Mouse (Mus musculus) CH12.LX (cell line): Measurements from ENCODE around the gene Onecut3. TPM values are rescaled to one million over a fixed set of nuclear protein-coding genes. Genes with fewer than 3 reads are reported as not detected.

ENCODE experiments used
- DNase-seq: peaks from one replicate; pipeline ENCODE4 v3.0.0-alpha.2; 2013; ENCODE audit errors: extremely low read depth
- H3K27ac ChIP-seq: 2 replicates; pipeline ENCODE4 v1.5.1; 2012; ENCODE audit warnings: low read depth, mild to moderate bottlenecking, control low read depth, moderate library complexity; ENCODE audit not compliant: insufficient read depth
- H3K27me3 ChIP-seq: replicated peaks from 2 replicates; pipeline ENCODE3; 2012; ENCODE audit warnings: inconsistent platforms
- H3K36me3 ChIP-seq, 2 experiments: replicated peaks in 1 of 2; 2 replicates each; pipeline versions ENCODE3 to v1.6.1; 2012; ENCODE audit warnings: inconsistent platforms in 1 of 2, low read length in 1 of 2, mild to moderate bottlenecking in 1 of 2, mixed read lengths in 1 of 2, moderate library complexity in 1 of 2; ENCODE audit not compliant: control insufficient read depth in 1 of 2, insufficient read depth in 1 of 2
- H3K4me1 ChIP-seq, 2 experiments: 2 replicates each; pipeline ENCODE4 v1.6.1; 2012; ENCODE audit warnings: inconsistent platforms in 1 of 2, moderate library complexity in 1 of 2; ENCODE audit not compliant: insufficient read depth in 2 of 2, control insufficient read depth in 1 of 2
- H3K4me2 ChIP-seq: 2 replicates; pipeline ENCODE4 v1.6.1; 2012; ENCODE audit warnings: low read depth, mild to moderate bottlenecking, control low read depth; ENCODE audit not compliant: poor library complexity, insufficient read depth, severe bottlenecking
- H3K4me3 ChIP-seq, 3 experiments: fragments of 150-350 bp in 1 of 3; sonication (generic) in 1 of 3; replicated peaks in 1 of 3; 2 replicates each; pipeline versions ENCODE3 to v1.5.1; 2011 to 2012; ENCODE audit warnings: low read depth in 2 of 3, low read length in 2 of 3, mild to moderate bottlenecking in 2 of 3, moderate library complexity in 2 of 3, control low read depth in 1 of 3, improper control_type of control experiment in 1 of 3, inconsistent platforms in 1 of 3, mixed read lengths in 1 of 3; ENCODE audit not compliant: poor library complexity in 1 of 3
- H3K79me2 ChIP-seq: replicated peaks from 2 replicates; pipeline ENCODE4 v1.6.1; 2012; ENCODE audit warnings: mild to moderate bottlenecking, moderate library complexity; ENCODE audit not compliant: control insufficient read depth, poor library complexity, insufficient read depth, severe bottlenecking; ENCODE audit errors: extremely low read depth
- H3K9ac ChIP-seq: 2 replicates; pipeline ENCODE4 v1.6.1; 2012; ENCODE audit warnings: low read depth, mild to moderate bottlenecking, control low read depth, moderate library complexity; ENCODE audit not compliant: insufficient read depth
- H3K9me3 ChIP-seq: replicated peaks from 2 replicates; pipeline ENCODE3; 2012; ENCODE audit warnings: low read length, inconsistent platforms, mixed read lengths
- BHLHE40 ChIP-seq: IDR thresholded peaks from 2 replicates; pipeline ENCODE4 v1.6.1; 2011; ENCODE audit warnings: mild to moderate bottlenecking, low read depth, low read length, improper control_type of control experiment
- CHD1 ChIP-seq: IDR thresholded peaks from 2 replicates; pipeline ENCODE4 v1.6.1; 2012; ENCODE audit warnings: low read depth, low read length, improper control_type of control experiment, inconsistent platforms
- CHD2 ChIP-seq: IDR thresholded peaks from 2 replicates; pipeline ENCODE4 v1.6.1; 2011; ENCODE audit warnings: low read length, improper control_type of control experiment
- CTCF ChIP-seq, 2 experiments: IDR thresholded peaks in 1 of 2; conservative IDR thresholded peaks in 1 of 2; 2 replicates each; pipeline ENCODE4 v1.5.1; 2011 to 2012; ENCODE audit warnings: low read depth in 2 of 2, low read length in 2 of 2, improper control_type of control experiment in 1 of 2, inconsistent platforms in 1 of 2, mild to moderate bottlenecking in 1 of 2, moderate library complexity in 1 of 2
- E2F4 ChIP-seq: IDR thresholded peaks from 2 replicates; pipeline ENCODE4 v1.6.1; 2011; ENCODE audit warnings: low read depth, low read length, improper control_type of control experiment; ENCODE audit not compliant: insufficient replicate concordance
- ELF1 ChIP-seq: IDR thresholded peaks from 2 replicates; pipeline ENCODE4 v1.6.1; 2014; ENCODE audit warnings: low read depth, mild to moderate bottlenecking, inconsistent platforms, low read length, improper control_type of control experiment
- ETS1 ChIP-seq: conservative IDR thresholded peaks from 2 replicates; pipeline ENCODE4 v1.6.1; 2012; ENCODE audit warnings: low read depth, mild to moderate bottlenecking, inconsistent platforms, low read length, improper control_type of control experiment, moderate library complexity
- GABPA ChIP-seq: IDR thresholded peaks from 2 replicates; pipeline ENCODE4 v1.6.1; 2012; ENCODE audit warnings: low read depth, low read length, improper control_type of control experiment, inconsistent platforms; ENCODE audit not compliant: insufficient replicate concordance
- HCFC1 ChIP-seq: IDR thresholded peaks from 2 replicates; pipeline ENCODE4 v1.6.1; 2012; ENCODE audit warnings: low read depth, mild to moderate bottlenecking, inconsistent platforms, low read length, improper control_type of control experiment
- IRF4 ChIP-seq: IDR thresholded peaks from 2 replicates; pipeline ENCODE4 v1.6.1; 2014; ENCODE audit warnings: low read depth, mild to moderate bottlenecking, inconsistent platforms, low read length, improper control_type of control experiment
- JUND ChIP-seq: conservative IDR thresholded peaks from 2 replicates; pipeline ENCODE4 v1.6.1; 2011; ENCODE audit warnings: low read depth, low read length, improper control_type of control experiment
- KAT2A ChIP-seq: IDR thresholded peaks from 2 replicates; pipeline ENCODE4 v1.6.1; 2012; ENCODE audit warnings: low read length, improper control_type of control experiment, inconsistent platforms; ENCODE audit not compliant: insufficient replicate concordance
- MAZ ChIP-seq: IDR thresholded peaks from 2 replicates; pipeline ENCODE4 v1.6.1; 2012; ENCODE audit warnings: low read depth, mild to moderate bottlenecking, inconsistent platforms, low read length, improper control_type of control experiment, moderate library complexity
- MEF2A ChIP-seq: IDR thresholded peaks from 2 replicates; pipeline ENCODE4 v1.6.1; 2014; ENCODE audit warnings: low read depth, mild to moderate bottlenecking, inconsistent platforms, low read length, improper control_type of control experiment, borderline replicate concordance
- MXI1 ChIP-seq: IDR thresholded peaks from 2 replicates; pipeline ENCODE4 v1.6.1; 2011; ENCODE audit warnings: mild to moderate bottlenecking, low read depth, low read length, improper control_type of control experiment
- MYC ChIP-seq: IDR thresholded peaks from 2 replicates; pipeline ENCODE4 v1.6.1; 2011; ENCODE audit warnings: low read depth, mild to moderate bottlenecking, improper control_type of control experiment, low read length
- NELFE ChIP-seq: IDR thresholded peaks from 2 replicates; pipeline ENCODE4 v1.6.1; 2011; ENCODE audit warnings: low read depth, low read length, improper control_type of control experiment
- NRF1 ChIP-seq: IDR thresholded peaks from 2 replicates; pipeline ENCODE4 v1.6.1; 2014; ENCODE audit warnings: low read depth, mild to moderate bottlenecking, inconsistent platforms, low read length, improper control_type of control experiment, moderate library complexity
- PAX5 ChIP-seq: IDR thresholded peaks from 2 replicates; pipeline ENCODE4 v1.6.1; 2012; ENCODE audit warnings: low read length, inconsistent platforms, mixed read lengths
- POLR2A ChIP-seq: IDR thresholded peaks from 2 replicates; pipeline ENCODE4 v1.6.1; 2011; ENCODE audit warnings: low read depth, mild to moderate bottlenecking, improper control_type of control experiment, low read length
- POLR2AphosphoS2 ChIP-seq: IDR thresholded peaks from 2 replicates; pipeline ENCODE4 v1.6.1; 2011; ENCODE audit warnings: low read depth, low read length, improper control_type of control experiment
- RAD21 ChIP-seq: IDR thresholded peaks from 2 replicates; pipeline ENCODE4 v1.6.1; 2011; ENCODE audit warnings: low read depth, mild to moderate bottlenecking, low read length, improper control_type of control experiment, moderate library complexity
- SIN3A ChIP-seq: IDR thresholded peaks from 2 replicates; pipeline ENCODE4 v1.6.1; 2012; ENCODE audit warnings: low read length, improper control_type of control experiment, inconsistent platforms
- SMC3 ChIP-seq: IDR thresholded peaks from 2 replicates; pipeline ENCODE4 v1.6.1; 2011; ENCODE audit warnings: low read depth, low read length, improper control_type of control experiment
- TBP ChIP-seq: conservative IDR thresholded peaks from 2 replicates; pipeline ENCODE4 v1.6.1; 2011; ENCODE audit warnings: low read depth, low read length, improper control_type of control experiment
- TCF12 ChIP-seq: IDR thresholded peaks from 2 replicates; pipeline ENCODE4 v1.6.1; 2014; ENCODE audit warnings: low read depth, mild to moderate bottlenecking, inconsistent platforms, low read length, improper control_type of control experiment
- USF1 ChIP-seq: IDR thresholded peaks from 2 replicates; pipeline ENCODE4 v1.6.1; 2014; ENCODE audit warnings: low read depth, mild to moderate bottlenecking, inconsistent platforms, low read length, improper control_type of control experiment
- ZC3H11A ChIP-seq: IDR thresholded peaks from 2 replicates; pipeline ENCODE4 v1.6.1; 2012; ENCODE audit warnings: low read depth, mild to moderate bottlenecking, inconsistent platforms, low read length, improper control_type of control experiment
- ZKSCAN1 ChIP-seq: IDR thresholded peaks from 2 replicates; pipeline ENCODE4 v1.6.1; 2012; ENCODE audit warnings: low read depth, inconsistent platforms, low read length, improper control_type of control experiment, borderline replicate concordance
- ZMIZ1 ChIP-seq: IDR thresholded peaks from 2 replicates; pipeline ENCODE4 v1.6.1; 2012; ENCODE audit warnings: low read depth, mild to moderate bottlenecking, inconsistent platforms, low read length, improper control_type of control experiment
- ZNF384 ChIP-seq: IDR thresholded peaks from 2 replicates; pipeline ENCODE4 v1.6.1; 2012; ENCODE audit warnings: low read depth, low read length, improper control_type of control experiment, inconsistent platforms
- dilution Hi-C: fragments of 300-500 bp; cut with MboI; formaldehyde crosslinking; loops from 2 replicates; pipeline ENCODE4 v1.14.3; 2020; ENCODE audit warnings: low sequenced_read_pairs; ENCODE audit not compliant: extremely low pct_unique_long_range_greater_than_20kb, extremely low pct_ligation_motif_present
- in situ Hi-C: fragments of 300-500 bp; cut with MboI; formaldehyde crosslinking; loops from 3 replicates; pipeline ENCODE4 v1.14.3; 2019; ENCODE audit warnings: low sequenced_read_pairs, low pct_ligation_motif_present, low pct_unique_long_range_greater_than_20kb, mixed read lengths
- polyA plus RNA-seq: library from polyadenylated mRNA; unstranded; fragments of >175 nt; gene quantifications from 2 replicates; pipeline ENCODE4 v1.2.1, GENCODE M21; 2012; ENCODE audit warnings: low read depth; ENCODE audit not compliant: insufficient read length
- total RNA-seq, 2 experiments: library from RNA; depleted of rRNA; stranded (reverse); fragments of 300-350 nt in 1 of 2; fragments of >200 nt in 1 of 2; gene quantifications; 2 replicates each; pipeline ENCODE4 v1.2.3; 2012 to 2014

Gene Onecut3
- total and polyA plus RNA-seq, 3 experiments = not detected

DNA sequence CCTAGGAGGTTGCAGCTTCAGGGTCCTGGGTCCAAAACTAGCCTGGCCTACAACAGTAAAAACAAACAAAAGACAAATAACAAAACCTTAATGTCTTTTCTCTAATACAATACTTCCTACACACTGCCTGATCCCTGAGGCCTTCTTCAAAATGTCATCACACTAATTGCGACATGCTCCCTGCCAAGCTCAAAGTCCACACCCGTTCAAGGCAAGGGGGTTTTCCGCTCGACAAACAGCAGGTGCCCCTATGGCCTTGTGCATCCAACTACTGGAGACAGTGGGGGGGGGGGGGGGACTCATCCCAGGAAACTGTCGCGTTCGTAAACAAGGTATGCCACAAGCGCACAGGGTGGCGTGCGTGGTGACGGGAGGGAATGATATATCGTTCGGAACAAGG is 66.0 kb downstream of the Onecut3 start:
- Histone ChIP-seq H3K79me2 (peaks cover 49% of the 10 kb centered on the region), H3K4me1 (peaks cover 18 to 46% of the 10 kb centered on the region in 2 experiments), H3K9me3 (no peaks in the 10 kb centered on the region), H3K36me3 (peaks cover 0 to 54% of the 10 kb centered on the region in 2 experiments), H3K27ac (peak overlapping the region; percentile 46; the same call in 1 of the 2 replicates), H3K4me3 (peak overlapping the region; percentile 71 to 98 (median 93)), H3K27me3 (no peaks in the 10 kb centered on the region), H3K9ac (peak overlapping the region; percentile 91), H3K4me2 (peak overlapping the region; percentile 72)
- dilution Hi-C loops = no loop called here
- no peak for DNase-seq
- TF ChIP-seq E2F4 = no peak
- no peak for TF ChIP-seq SMC3
- no peak for TF ChIP-seq MAZ
- TF ChIP-seq USF1 = no peak
- TF ChIP-seq POLR2A = no peak
- TF ChIP-seq HCFC1 = no peak
- TF ChIP-seq SIN3A = no peak
- no peak for TF ChIP-seq JUND
- no peak for TF ChIP-seq TBP
- no peak for TF ChIP-seq ZC3H11A
- no peak for TF ChIP-seq MXI1
- TF ChIP-seq PAX5 = no peak
- no peak for TF ChIP-seq ETS1
- no peak for TF ChIP-seq ZNF384
- TF ChIP-seq, all 38 proteins: peak for 0
- in situ Hi-C loops = no loop called here

- H3K4me2 ChIP-seq = peak within 1 kb of the TSS; percentile 72
- DNase-seq = peak; percentile 92
- H3K27ac ChIP-seq = peak within 1 kb of the TSS; percentile 66
- peaks cover 48% of the 10 kb centered on the region for H3K79me2 ChIP-seq
- H3K4me1 ChIP-seq = peaks cover 18 to 52% of the 10 kb centered on the region in 2 experiments
- H3K9me3 ChIP-seq = no peaks in the 10 kb centered on the region
- H3K36me3 ChIP-seq = peaks cover 0 to 58% of the 10 kb centered on the region in 2 experiments
- dilution Hi-C loops (no loop called here), in situ Hi-C loops (no loop called here)
- H3K27me3 ChIP-seq = no peaks in the 10 kb centered on the region
- H3K9ac ChIP-seq = peak within 1 kb of the TSS; percentile 91
- peak within 1 kb of the TSS; percentile 71 to 98 (median 93) for H3K4me3 ChIP-seq
- TF ChIP-seq RAD21 (peak; percentile 62), HCFC1 (peak; percentile 95), MYC (peak; percentile 64; the same call in 1 of the 2 replicates), IRF4 (no peak), KAT2A (peak; percentile 88; the same call in 1 of the 2 replicates), ZKSCAN1 (no peak), NRF1 (no peak), CTCF (conservative IDR thresholded peaks at IDR 0.05 in 1 of 2, IDR thresholded peaks at IDR 0.05 in 1 of 2; ENCODE audit: low read depth in 2 of 2, low read length in 2 of 2) (peak; percentile 31 to 88; a peak in 3 of 4 replicates), TCF12 (peak; percentile 80), GABPA (no peak; the same call in 1 of the 2 replicates), CHD2 (no peak), POLR2AphosphoS2 (no peak), ELF1 (peak; percentile 80), MAZ (no peak), CHD1 (no peak), E2F4 (no peak), ETS1 (no peak), BHLHE40 (no peak), NELFE (peak; percentile 69), ZMIZ1 (peak; percentile 45), MEF2A (peak; percentile 49; the same call in 1 of the 2 replicates), ZNF384 (no peak)
Measured at GRCm38 (mm10) chr10:80561116-80561944, 66.7 kb downstream of the Onecut3 start, which contains the start of gene Rexo1. Gene Rexo1 (minus strand): TSS chr10:80561560.
